Mouse (Mus musculus): Measurements from ENCODE around the gene Trub1.

DNA sequence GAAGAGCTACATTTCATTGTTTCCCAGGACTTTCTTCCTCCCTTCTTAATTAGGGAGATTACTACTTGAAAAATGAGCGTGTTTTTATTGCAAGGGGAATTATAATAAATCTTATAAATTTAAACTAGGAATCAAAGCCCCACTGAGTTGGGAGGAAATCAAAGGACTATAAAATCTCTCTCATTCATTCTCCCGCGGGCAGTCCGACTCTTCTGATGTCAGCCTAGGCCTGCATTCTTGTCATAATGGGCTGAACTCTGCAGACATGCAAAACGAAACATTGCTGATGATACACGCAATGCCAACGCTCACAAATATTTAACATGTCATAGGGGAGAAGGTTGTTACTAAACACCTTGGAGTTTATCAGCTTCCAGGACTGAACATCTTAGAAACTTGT, 15.7 kb upstream of the Trub1 start:
- TF ChIP-seq CTCF (IDR thresholded peaks at IDR 0.05; ENCODE audit: low read depth, low read length), result no peak
- no peak for TF ChIP-seq GATA1 (IDR thresholded peaks at IDR 0.05; ENCODE audit: borderline replicate concordance, low read length)

Measured in G1E (cell line).